8 mouse cellular contexts compared by ENCODE assay signal in genomic region chr8:95081650-95082049, GRCm38 (mm10). TPM values are rescaled to one million over a fixed set of nuclear protein-coding genes. Genes with fewer than 3 reads are reported as not detected.
DNase-seq lines count a peak whose midpoint lies in the region; ATAC-seq and TF ChIP-seq lines count a peak whose summit lies in the region.

No protein-coding gene starts in this region.

- no peaks in the 10 kb centered on the region for H3K9me3 ChIP-seq in hindbrain, embryonic 16.5 days (ENCODE audit: control insufficient read depth, low read length)
- no peaks in the 10 kb centered on the region for H3K9me3 ChIP-seq in midbrain, postnatal 0 days (ENCODE audit: low read length)

- peak overlapping the region; percentile 40 for H3K27ac ChIP-seq in cerebellum, adult 2 months (ENCODE audit: insufficient read depth, low read length)
- peak overlapping the region; percentile 87 for H3K27ac ChIP-seq in hindbrain, embryonic 16.5 days (ENCODE audit: low read depth, low read length)
- peak overlapping the region; percentile 77 for H3K27ac ChIP-seq in midbrain, postnatal 0 days (ENCODE audit: low read depth, low read length)

- WGBS in cerebellum, adult 2 months = 2% methylated on average over 11 of the region's 11 CpGs
- WGBS in hindbrain, embryonic 16.5 days = 9% methylated on average over 11 of the region's 11 CpGs
- 3% methylated on average over 11 of the region's 11 CpGs for WGBS in midbrain, postnatal 0 days

- peaks cover 25% of the 10 kb centered on the region for H3K4me1 ChIP-seq in cerebellum, adult 2 months (ENCODE audit: control insufficient read depth, insufficient read depth, low read length)
- peaks cover 16% of the 10 kb centered on the region for H3K4me1 ChIP-seq in hindbrain, embryonic 16.5 days (ENCODE audit: control insufficient read depth, insufficient read depth, low read depth, low read length)
- H3K4me1 ChIP-seq in midbrain, postnatal 0 days (ENCODE audit: insufficient read depth, low read length) = peaks cover 7% of the 10 kb centered on the region; the same call in 1 of the 2 replicates

- no peak for DNase-seq in cerebellum, adult 2 months
- DNase-seq in cerebellum, adult 8-10 months = no peak
- DNase-seq in 3134 (ENCODE audit: extremely low read depth, insufficient read length, low spot score) = peak; percentile 25
- peak; percentile 70 for DNase-seq in cerebellum, adult 9-10 months
- DNase-seq in midbrain, postnatal 0 days (ENCODE audit: low spot score) = no peak
- no peak for DNase-seq in gastrocnemius, postnatal 4 days (ENCODE audit: low spot score in 2 of 2)
- no peak for DNase-seq in urinary bladder, postnatal 36 days (ENCODE audit: low spot score in 2 of 2)

- no peaks in the 10 kb centered on the region; the same call in 1 of the 2 replicates for H3K36me3 ChIP-seq in hindbrain, embryonic 16.5 days (ENCODE audit: control insufficient read depth, insufficient read depth, low read length)
- H3K36me3 ChIP-seq in midbrain, postnatal 0 days (ENCODE audit: insufficient read depth, low read length) = peaks cover 21% of the 10 kb centered on the region

- no peak for TF ChIP-seq CTCF in cerebellum, adult 2 months (IDR thresholded peaks at IDR 0.05; ENCODE audit: borderline replicate concordance, insufficient read depth, low read depth, low read length)
- no peak for TF ChIP-seq CTCF in midbrain, postnatal 0 days (IDR thresholded peaks at IDR 0.05)

- H3K9ac ChIP-seq in hindbrain, embryonic 16.5 days (ENCODE audit: low read depth, low read length) = peak overlapping the region; percentile 86
- H3K9ac ChIP-seq in midbrain, postnatal 0 days (replicated peaks; ENCODE audit: low read length, poor library complexity, severe bottlenecking) = peak overlapping the region; percentile 74

- peak overlapping the region; percentile 68 for H3K4me3 ChIP-seq in cerebellum, adult 2 months (replicated peaks; ENCODE audit: insufficient read depth, low read depth, low read length)
- peak overlapping the region; percentile 85 for H3K4me3 ChIP-seq in hindbrain, embryonic 16.5 days (ENCODE audit: low read length)
- peak overlapping the region; percentile 63 for H3K4me3 ChIP-seq in midbrain, postnatal 0 days (ENCODE audit: low read depth, low read length)

- ATAC-seq in hindbrain, embryonic 16.5 days = no peak
- ATAC-seq in midbrain, postnatal 0 days (ENCODE audit: low FRiP score) = no peak

- H3K27me3 ChIP-seq in cerebellum, adult 2 months (ENCODE audit: control insufficient read depth, insufficient read depth, low read length) = no peaks in the 10 kb centered on the region
- H3K27me3 ChIP-seq in hindbrain, embryonic 16.5 days (replicated peaks; ENCODE audit: control insufficient read depth, insufficient read depth, low read length) = no peaks in the 10 kb centered on the region
- H3K27me3 ChIP-seq in midbrain, postnatal 0 days (ENCODE audit: insufficient read depth, low read length) = no peaks in the 10 kb centered on the region

- H3K4me2 ChIP-seq in hindbrain, embryonic 16.5 days (ENCODE audit: low read length) = peak overlapping the region; percentile 90
- H3K4me2 ChIP-seq in midbrain, postnatal 0 days (ENCODE audit: low read depth, low read length, poor library complexity, severe bottlenecking) = peak overlapping the region; percentile 94

- TF ChIP-seq POLR2A in cerebellum, adult 2 months (IDR thresholded peaks at IDR 0.05; ENCODE audit: borderline replicate concordance, insufficient read depth, low read length) = no peak

RNA-seq across cellular contexts. Expression of gene Katnb1, which starts 0.7 kb away (rescaled TPM):
- polyA plus RNA-seq in cerebellum, adult 2 months (2012; rRNA removed) = 53.0 and 54.0 TPM in 2 replicates
- 47.0 and 48.4 TPM in 2 replicates for polyA plus RNA-seq in hindbrain, embryonic 16.5 days (2015; fragmentation: Nextera tagmentation; extraction: Ambion mirVana)
- 53.7 and 61.6 TPM in 2 replicates for total RNA-seq in midbrain, postnatal 0 days (2014; rRNA removed)
- 52.5 and 56.7 TPM in 2 replicates for polyA plus RNA-seq in midbrain, postnatal 0 days (2015; fragmentation: Nextera tagmentation; extraction: Ambion mirVana)
- 10 to 100 TPM; 13.3 to 13.8 TPM for total RNA-seq in gastrocnemius, postnatal 4 days (2021)

RNA-seq across cellular contexts. Expression of gene Drc7, which starts 26.7 kb away (rescaled TPM):
- polyA plus RNA-seq in cerebellum, adult 2 months (2012; rRNA removed) = 2.2 and 5.1 TPM in 2 replicates
- polyA plus RNA-seq in hindbrain, embryonic 16.5 days (2015; fragmentation: Nextera tagmentation; extraction: Ambion mirVana) = 3.1 and 3.2 TPM in 2 replicates
- total RNA-seq in midbrain, postnatal 0 days (2014; rRNA removed) = 4.4 and 9.8 TPM in 2 replicates
- 2.8 and 3.6 TPM in 2 replicates for polyA plus RNA-seq in midbrain, postnatal 0 days (2015; fragmentation: Nextera tagmentation; extraction: Ambion mirVana)
- not detected for total RNA-seq in gastrocnemius, postnatal 4 days (2021)

Comparison
In these comparisons a context has a peak if more than half of its experiments do, and no peak if none do; other contexts are left out.
1. DNase-seq: peak in 3134 (single experiment) and cerebellum, adult 9-10 months (single experiment); none in cerebellum, adult 2 months (0 of 2), cerebellum, adult 8-10 months (single experiment), midbrain, postnatal 0 days (single experiment), gastrocnemius, postnatal 4 days (0 of 2) and urinary bladder, postnatal 36 days (0 of 2).
2. Peak in every context shown above with its lines, with median percentiles within 50 percentile points of each other: H3K27ac ChIP-seq and H3K4me3 ChIP-seq.